Mouse (Mus musculus) MEL (cell line): ENCODE measurements around the gene Sergef.

Source experiments
- CTCF ChIP-seq, 3 experiments: IDR thresholded peaks in 2 of 3; conservative IDR thresholded peaks in 1 of 3; 2 replicates each; pipeline ENCODE4 v1.5.1; 2011 to 2012; ENCODE audit warnings: low read length in 3 of 3, low read depth in 2 of 3, mild to moderate bottlenecking in 2 of 3, improper control_type of control experiment in 1 of 3, inconsistent platforms in 1 of 3, mixed read lengths in 1 of 3, moderate library complexity in 1 of 3; ENCODE audit not compliant: control insufficient read depth in 1 of 3, insufficient read depth in 1 of 3, poor library complexity in 1 of 3, severe bottlenecking in 1 of 3
- EP300 ChIP-seq, 2 experiments: IDR thresholded peaks; 2 replicates each; pipeline ENCODE4 v1.6.1; 2011; ENCODE audit warnings: improper control_type of control experiment in 2 of 2, low read length in 2 of 2, low read depth in 1 of 2, mild to moderate bottlenecking in 1 of 2
- ETS1 ChIP-seq: IDR thresholded peaks from 2 replicates; pipeline ENCODE4 v1.6.1; 2012; ENCODE audit warnings: low read depth, mild to moderate bottlenecking, inconsistent platforms, low read length, improper control_type of control experiment, moderate library complexity
- MAX ChIP-seq: IDR thresholded peaks from 2 replicates; pipeline ENCODE4 v1.6.1; 2011; ENCODE audit warnings: low read length, improper control_type of control experiment
- POLR2A ChIP-seq, 2 experiments: IDR thresholded peaks; 2 replicates each; pipeline ENCODE4 v1.6.1; 2011 to 2012; ENCODE audit warnings: low read length in 2 of 2, mild to moderate bottlenecking in 2 of 2, control low read depth in 1 of 2, improper control_type of control experiment in 1 of 2, low read depth in 1 of 2, moderate library complexity in 1 of 2; ENCODE audit not compliant: control insufficient read depth in 1 of 2, insufficient read depth in 1 of 2, poor library complexity in 1 of 2
- POLR2AphosphoS2 ChIP-seq: IDR thresholded peaks from 2 replicates; pipeline ENCODE4 v1.6.1; 2011; ENCODE audit warnings: low read length, improper control_type of control experiment
- POLR2AphosphoS5 ChIP-seq: IDR thresholded peaks from 2 replicates; pipeline ENCODE4 v1.6.1; 2012; ENCODE audit warnings: low read depth, borderline replicate concordance, mild to moderate bottlenecking, inconsistent platforms, low read length, moderate library complexity, mixed read lengths
- TCF12 ChIP-seq: IDR thresholded peaks from 2 replicates; pipeline ENCODE4 v1.6.1; 2014; ENCODE audit warnings: low read depth, mild to moderate bottlenecking, inconsistent platforms, low read length, improper control_type of control experiment, moderate library complexity
- UBTF ChIP-seq: IDR thresholded peaks from 2 replicates; pipeline ENCODE4 v1.6.1; 2012; ENCODE audit warnings: low read depth, mild to moderate bottlenecking, inconsistent platforms, low read length, improper control_type of control experiment, moderate library complexity, borderline replicate concordance; ENCODE audit not compliant: insufficient read depth
- ZNF384 ChIP-seq: IDR thresholded peaks from 2 replicates; pipeline ENCODE4 v1.6.1; 2012; ENCODE audit warnings: low read depth, mild to moderate bottlenecking, inconsistent platforms, low read length, improper control_type of control experiment

DNA sequence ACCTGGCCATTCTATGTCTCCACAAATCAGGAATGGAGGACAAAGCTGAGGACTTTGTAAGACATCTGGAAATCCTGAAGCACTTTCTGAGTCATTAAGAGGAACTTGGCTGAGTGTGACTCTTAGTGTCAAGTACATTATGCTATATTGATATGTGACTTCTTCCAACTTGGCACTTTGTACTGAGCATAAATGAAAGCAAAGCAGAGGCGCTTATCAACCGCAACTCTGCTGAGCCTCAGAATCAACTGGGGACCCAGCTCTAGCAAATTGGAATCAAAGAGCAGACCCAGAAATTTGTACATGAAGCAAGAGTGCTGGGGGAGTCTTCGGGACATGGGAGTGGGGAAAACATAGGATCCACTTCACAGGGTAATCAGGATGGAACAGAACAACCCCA lies 92.0 kb downstream of the Sergef start:
- TF ChIP-seq TCF12: 0 out of 2 replicates have a peak, but pooled peaks have one; percentile 16
- no peak for TF ChIP-seq UBTF
- TF ChIP-seq CTCF (IDR thresholded peaks at IDR 0.05 in 2 of 3, conservative IDR thresholded peaks at IDR 0.05 in 1 of 3; ENCODE audit: control insufficient read depth in 1 of 3, insufficient read depth in 1 of 3, low read depth in 2 of 3, low read length in 3 of 3, poor library complexity in 1 of 3, severe bottlenecking in 1 of 3): no peak
- no peak for TF ChIP-seq POLR2AphosphoS2
- 0 out of 2 replicates have a peak, but pooled peaks have one; percentile 50 for TF ChIP-seq ETS1
- TF ChIP-seq POLR2A (IDR thresholded peaks at IDR 0.05; ENCODE audit: control insufficient read depth in 1 of 2, insufficient read depth in 1 of 2, low read depth in 1 of 2, low read length in 2 of 2, poor library complexity in 1 of 2): no peak
- TF ChIP-seq MAX: no peak
- peak; percentile 53 to 76; a peak in 3 of 4 replicates for TF ChIP-seq EP300 (IDR thresholded peaks at IDR 0.05; ENCODE audit: low read depth in 1 of 2, low read length in 2 of 2)
- no peak for TF ChIP-seq POLR2AphosphoS5
- TF ChIP-seq ZNF384: no peak
